Mouse (Mus musculus) kidney, adult 2 months (tissue): Measurements from ENCODE around the gene Cox8a.

Experiments used
- CTCF ChIP-seq: fragments of 200-500 bp; conservative IDR thresholded peaks from 2 replicates; pipeline ENCODE4 v1.5.1; 2011; ENCODE audit warnings: low read depth, mild to moderate bottlenecking, control low read depth, low read length, moderate library complexity, mixed read lengths; ENCODE audit not compliant: insufficient read depth, insufficient read length
- POLR2A ChIP-seq: fragments of 200-500 bp; IDR thresholded peaks from one replicate; pipeline ENCODE4 v1.6.1; 2011; ENCODE audit warnings: low read depth, low read length, control low read depth

GRCm38 (mm10) chr19:7178841-7179452 is 38.5 kb downstream of the Cox8a start:
- TF ChIP-seq POLR2A: peak; percentile 26
- no peak for TF ChIP-seq CTCF
